Mouse (Mus musculus): ENCODE data around the gene Adamts12. TPM values are rescaled to one million over a fixed set of nuclear protein-coding genes. Genes with fewer than 3 reads are reported as not detected.

Gene Adamts12
- polyA plus RNA-seq, 1 experiment = 0.16 TPM

GRCm38 (mm10) chr15:11159386-11159785, 94.8 kb downstream of the Adamts12 start:
- 85% methylated on average over 6 of the region's 6 CpGs for WGBS
- DNase-seq (ENCODE audit: low read depth in 1 of 2, low spot score in 2 of 2) = no peak
- no peaks in the 10 kb centered on the region for H3K4me1 ChIP-seq (ENCODE audit: control insufficient read depth, insufficient read depth, insufficient read length)
- H3K27me3 ChIP-seq (ENCODE audit: control insufficient read depth, insufficient read depth, low read length) = no peaks in the 10 kb centered on the region
- H3K4me3 ChIP-seq (ENCODE audit: extremely low read depth, insufficient read depth, insufficient read length) = no peak overlapping the region
- H3K36me3 ChIP-seq (ENCODE audit: control insufficient read depth, insufficient read depth, low read length) = no peaks in the 10 kb centered on the region
- no peak overlapping the region for H3K27ac ChIP-seq (ENCODE audit: insufficient read depth, low read length)
- TF ChIP-seq POLR2A (IDR thresholded peaks at IDR 0.05; ENCODE audit: low read depth, low read length) (no peak), CTCF (IDR thresholded peaks at IDR 0.05; ENCODE audit: extremely low read depth, insufficient read depth, insufficient read length, insufficient replicate concordance) (no peak)

GRCm38 (mm10) chr15:11160759-11161158, 96.2 kb downstream of the Adamts12 start:
- H3K4me1 ChIP-seq (ENCODE audit: control insufficient read depth, insufficient read depth, insufficient read length) = no peaks in the 10 kb centered on the region
- no peak for TF ChIP-seq POLR2A (IDR thresholded peaks at IDR 0.05; ENCODE audit: low read depth, low read length)
- TF ChIP-seq CTCF (IDR thresholded peaks at IDR 0.05; ENCODE audit: extremely low read depth, insufficient read depth, insufficient read length, insufficient replicate concordance) = no peak
- 36% methylated on average over 2 of the region's 2 CpGs for WGBS
- H3K36me3 ChIP-seq (ENCODE audit: control insufficient read depth, insufficient read depth, low read length) = no peaks in the 10 kb centered on the region
- no peak for DNase-seq (ENCODE audit: low read depth in 1 of 2, low spot score in 2 of 2)
- no peak overlapping the region for H3K4me3 ChIP-seq (ENCODE audit: extremely low read depth, insufficient read depth, insufficient read length)
- no peaks in the 10 kb centered on the region for H3K27me3 ChIP-seq (ENCODE audit: control insufficient read depth, insufficient read depth, low read length)
- no peak overlapping the region for H3K27ac ChIP-seq (ENCODE audit: insufficient read depth, low read length)

- H3K36me3 ChIP-seq (ENCODE audit: control insufficient read depth, insufficient read depth, low read length) = no peaks in the 10 kb centered on the region
- TF ChIP-seq POLR2A (IDR thresholded peaks at IDR 0.05; ENCODE audit: low read depth, low read length) = no peak
- no peak for TF ChIP-seq CTCF (IDR thresholded peaks at IDR 0.05; ENCODE audit: extremely low read depth, insufficient read depth, insufficient read length, insufficient replicate concordance)
- no peak overlapping the region for H3K27ac ChIP-seq (ENCODE audit: insufficient read depth, low read length)
- no peak for DNase-seq (ENCODE audit: low read depth in 1 of 2, low spot score in 2 of 2)
- WGBS = 83% methylated on average over 3 of the region's 3 CpGs
- H3K27me3 ChIP-seq (ENCODE audit: control insufficient read depth, insufficient read depth, low read length) = no peaks in the 10 kb centered on the region
- H3K4me3 ChIP-seq (ENCODE audit: extremely low read depth, insufficient read depth, insufficient read length) = no peak overlapping the region
- no peaks in the 10 kb centered on the region for H3K4me1 ChIP-seq (ENCODE audit: control insufficient read depth, insufficient read depth, insufficient read length)
These were observed 101.3 kb downstream of the Adamts12 start for GRCm38 (mm10) chr15:11165883-11166282.

GRCm38 (mm10) chr15:11173884-11174470, 109.4 kb downstream of the Adamts12 start:
- H3K4me3 ChIP-seq (ENCODE audit: extremely low read depth, insufficient read depth, insufficient read length) = no peak overlapping the region
- no peak for DNase-seq (ENCODE audit: low read depth in 1 of 2, low spot score in 2 of 2)
- no peaks in the 10 kb centered on the region for H3K4me1 ChIP-seq (ENCODE audit: control insufficient read depth, insufficient read depth, insufficient read length)
- no peaks in the 10 kb centered on the region for H3K27me3 ChIP-seq (ENCODE audit: control insufficient read depth, insufficient read depth, low read length)
- TF ChIP-seq CTCF (IDR thresholded peaks at IDR 0.05; ENCODE audit: extremely low read depth, insufficient read depth, insufficient read length, insufficient replicate concordance) (no peak), POLR2A (IDR thresholded peaks at IDR 0.05; ENCODE audit: low read depth, low read length) (no peak)
- WGBS = 94% methylated on average over 7 of the region's 7 CpGs
- no peak overlapping the region for H3K27ac ChIP-seq (ENCODE audit: insufficient read depth, low read length)
- H3K36me3 ChIP-seq (ENCODE audit: control insufficient read depth, insufficient read depth, low read length) = no peaks in the 10 kb centered on the region

GRCm38 (mm10) chr15:11174842-11175241, 110.3 kb downstream of the Adamts12 start:
- no peak for TF ChIP-seq CTCF (IDR thresholded peaks at IDR 0.05; ENCODE audit: extremely low read depth, insufficient read depth, insufficient read length, insufficient replicate concordance)
- TF ChIP-seq POLR2A (IDR thresholded peaks at IDR 0.05; ENCODE audit: low read depth, low read length) = no peak
- Histone ChIP-seq H3K27me3 (ENCODE audit: control insufficient read depth, insufficient read depth, low read length) (no peaks in the 10 kb centered on the region), H3K36me3 (ENCODE audit: control insufficient read depth, insufficient read depth, low read length) (no peaks in the 10 kb centered on the region), H3K27ac (ENCODE audit: insufficient read depth, low read length) (no peak overlapping the region), H3K4me3 (ENCODE audit: extremely low read depth, insufficient read depth, insufficient read length) (no peak overlapping the region), H3K4me1 (ENCODE audit: control insufficient read depth, insufficient read depth, insufficient read length) (no peaks in the 10 kb centered on the region)
- DNase-seq (ENCODE audit: low read depth in 1 of 2, low spot score in 2 of 2) = no peak
- WGBS = 82% methylated on average over 13 of the region's 13 CpGs

GRCm38 (mm10) chr15:11177448-11177847, 112.9 kb downstream of the Adamts12 start:
- Histone ChIP-seq H3K4me3 (ENCODE audit: extremely low read depth, insufficient read depth, insufficient read length) (no peak overlapping the region), H3K27me3 (ENCODE audit: control insufficient read depth, insufficient read depth, low read length) (no peaks in the 10 kb centered on the region), H3K36me3 (ENCODE audit: control insufficient read depth, insufficient read depth, low read length) (no peaks in the 10 kb centered on the region), H3K4me1 (ENCODE audit: control insufficient read depth, insufficient read depth, insufficient read length) (no peaks in the 10 kb centered on the region), H3K27ac (ENCODE audit: insufficient read depth, low read length) (no peak overlapping the region)
- 85% methylated on average over 9 of the region's 9 CpGs for WGBS
- DNase-seq (ENCODE audit: low read depth in 1 of 2, low spot score in 2 of 2) = no peak
- no peak for TF ChIP-seq POLR2A (IDR thresholded peaks at IDR 0.05; ENCODE audit: low read depth, low read length)

GRCm38 (mm10) chr15:11179751-11180169, 115.2 kb downstream of the Adamts12 start:
- WGBS = 80% methylated on average over 2 of the region's 2 CpGs
- no peak for DNase-seq (ENCODE audit: low read depth in 1 of 2, low spot score in 2 of 2)

More at GRCm38 (mm10) chr15:11179751-11180169, 115.2 kb downstream of the Adamts12 start:
- no peaks in the 10 kb centered on the region for H3K36me3 ChIP-seq (ENCODE audit: control insufficient read depth, insufficient read depth, low read length)
- no peaks in the 10 kb centered on the region for H3K27me3 ChIP-seq (ENCODE audit: control insufficient read depth, insufficient read depth, low read length)
- no peaks in the 10 kb centered on the region for H3K4me1 ChIP-seq (ENCODE audit: control insufficient read depth, insufficient read depth, insufficient read length)
- TF ChIP-seq POLR2A (IDR thresholded peaks at IDR 0.05; ENCODE audit: low read depth, low read length) (no peak), CTCF (IDR thresholded peaks at IDR 0.05; ENCODE audit: extremely low read depth, insufficient read depth, insufficient read length, insufficient replicate concordance) (no peak)
- H3K4me3 ChIP-seq (ENCODE audit: extremely low read depth, insufficient read depth, insufficient read length) = no peak overlapping the region
- H3K27ac ChIP-seq (ENCODE audit: insufficient read depth, low read length) = no peak overlapping the region

Data from spleen, adult 2 months (tissue).